Mouse (Mus musculus): ENCODE measurements around the gene Kirrel3. TPM values are rescaled to one million over a fixed set of nuclear protein-coding genes. Genes with fewer than 3 reads are reported as not detected.
A peak's percentile ranks its signal among the peaks of the same experiment; 100 is the strongest.

The Kirrel3 gene
- polyA plus RNA-seq, 1 experiment from 2014 or later: 16.1 TPM

DNA sequence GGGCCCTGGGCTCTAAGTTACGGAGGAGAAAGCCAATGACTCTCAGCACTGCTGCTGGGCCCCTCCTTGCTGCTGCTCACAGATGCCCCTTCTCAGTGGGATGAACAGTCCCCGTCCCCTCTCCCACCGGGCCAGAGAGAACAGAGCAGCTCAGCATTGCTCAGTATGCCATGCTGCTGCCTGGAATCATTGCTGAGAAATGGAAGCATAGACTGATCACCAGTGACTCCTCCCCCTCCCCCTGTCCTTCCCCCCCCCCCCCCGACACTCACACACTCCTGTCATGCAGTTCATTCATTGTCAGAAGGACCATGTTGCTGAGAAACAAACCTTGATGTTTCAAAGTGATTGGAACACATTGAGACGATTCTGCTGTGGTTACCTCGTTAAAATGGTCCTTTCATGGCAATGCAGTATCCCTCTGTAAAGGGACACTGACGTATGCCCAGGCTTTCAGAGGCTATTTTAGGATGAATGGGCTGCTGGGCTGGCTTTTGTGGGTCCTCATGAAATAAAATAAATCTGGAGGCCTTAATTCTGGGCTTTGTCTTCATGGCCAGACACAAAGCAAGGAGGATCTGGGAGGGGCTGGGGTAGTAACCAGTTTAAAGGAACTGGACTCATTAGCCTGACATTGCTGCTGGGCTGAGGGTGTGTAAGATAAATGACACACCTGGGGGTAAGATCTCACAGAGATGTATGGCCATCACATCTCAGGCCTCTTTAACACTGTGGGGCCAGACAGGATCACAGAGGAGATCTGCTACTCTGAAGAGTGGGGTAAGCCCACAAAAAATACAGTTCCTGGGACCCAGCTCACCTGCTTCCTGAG is 281.3 kb downstream of the Kirrel3 start:
- Histone ChIP-seq H3K4me3 (no peak overlapping the region), H3K9me3 (replicated peaks) (peaks cover 11% of the 10 kb centered on the region), H3K27me3 (no peaks in the 10 kb centered on the region), H3K4me1 (peaks cover 7% of the 10 kb centered on the region), H3K27ac (no peak overlapping the region), H3K4me2 (replicated peaks) (no peak overlapping the region), H3K36me3 (no peaks in the 10 kb centered on the region), H3K9ac (no peak overlapping the region)
- ATAC-seq (ENCODE audit: low FRiP score): no peak
- WGBS: 37% methylated on average over 7 of the region's 7 CpGs

DNA sequence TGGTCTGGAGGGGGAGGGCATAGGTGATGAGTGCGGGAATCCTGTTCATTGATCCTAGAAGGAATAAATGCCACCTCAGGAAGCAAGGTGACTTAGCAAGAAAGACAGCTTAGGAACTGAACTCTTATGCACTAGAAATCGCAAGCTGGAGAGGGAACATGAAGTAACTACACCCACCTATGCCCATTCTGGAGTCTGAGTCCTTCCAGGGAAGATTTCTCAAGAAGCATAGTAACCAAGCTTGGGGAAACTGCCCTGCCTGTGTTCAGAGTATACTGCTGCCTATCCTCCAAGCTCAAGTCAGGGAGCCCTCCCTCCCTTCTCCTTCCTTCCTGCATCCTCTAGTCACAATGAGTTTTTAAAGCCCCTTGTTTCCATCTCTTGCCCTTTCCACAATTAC is 283.3 kb downstream of the Kirrel3 start:
- 84% methylated on average over 2 of the region's 2 CpGs for WGBS
- Histone ChIP-seq H3K4me2 (replicated peaks) (no peak overlapping the region), H3K9me3 (replicated peaks) (peaks cover 11% of the 10 kb centered on the region), H3K27me3 (no peaks in the 10 kb centered on the region), H3K27ac (no peak overlapping the region), H3K36me3 (no peaks in the 10 kb centered on the region), H3K4me1 (peaks cover 7% of the 10 kb centered on the region), H3K9ac (no peak overlapping the region), H3K4me3 (no peak overlapping the region)
- ATAC-seq (ENCODE audit: low FRiP score): no peak

GRCm38 (mm10) chr9:34770951-34771350 is 285.3 kb downstream of the Kirrel3 start:
- Histone ChIP-seq H3K4me2 (replicated peaks) (no peak overlapping the region), H3K27ac (no peak overlapping the region), H3K9ac (no peak overlapping the region), H3K36me3 (no peaks in the 10 kb centered on the region), H3K4me3 (no peak overlapping the region), H3K4me1 (peaks cover 7% of the 10 kb centered on the region), H3K27me3 (no peaks in the 10 kb centered on the region), H3K9me3 (replicated peaks) (peaks cover 11% of the 10 kb centered on the region)
- no peak for ATAC-seq (ENCODE audit: low FRiP score)
- WGBS: 98% methylated on average over 4 of the region's 4 CpGs

- Histone ChIP-seq H3K27ac (no peak overlapping the region), H3K4me2 (replicated peaks) (no peak overlapping the region), H3K9me3 (replicated peaks) (peaks cover 11% of the 10 kb centered on the region), H3K4me1 (peaks cover 7% of the 10 kb centered on the region), H3K9ac (no peak overlapping the region), H3K27me3 (no peaks in the 10 kb centered on the region), H3K36me3 (no peaks in the 10 kb centered on the region), H3K4me3 (no peak overlapping the region)
- ATAC-seq (ENCODE audit: low FRiP score): no peak
Observed at GRCm38 (mm10) chr9:34771401-34771800, 285.7 kb downstream of the Kirrel3 start.

DNA sequence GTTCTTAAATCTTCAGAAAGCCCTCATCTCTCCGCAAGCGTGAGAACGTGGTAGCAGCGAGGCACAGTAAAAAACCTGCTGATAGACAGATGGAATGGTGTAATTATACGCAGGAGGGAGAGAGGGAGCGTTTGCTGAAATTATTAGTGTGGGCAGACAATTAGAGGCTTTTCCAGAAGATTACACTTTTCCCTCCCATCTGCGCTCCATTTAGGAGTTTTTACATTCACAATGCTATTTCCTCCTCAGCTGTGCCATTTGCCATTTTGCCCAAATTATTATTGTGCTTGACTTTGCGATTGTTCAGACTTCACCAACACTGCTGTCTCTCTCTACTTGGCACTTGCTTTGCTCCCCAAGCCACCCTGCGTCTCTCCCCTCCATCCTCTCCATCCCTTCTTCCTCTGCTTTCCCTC is 286.3 kb downstream of the Kirrel3 start:
- Histone ChIP-seq H3K4me3 (no peak overlapping the region), H3K27ac (no peak overlapping the region), H3K4me1 (0 out of 2 replicates have a peak, but pooled peaks cover 2% of the 10 kb centered on the region), H3K9me3 (replicated peaks) (peaks cover 11% of the 10 kb centered on the region), H3K27me3 (no peaks in the 10 kb centered on the region), H3K4me2 (replicated peaks) (no peak overlapping the region), H3K36me3 (no peaks in the 10 kb centered on the region), H3K9ac (no peak overlapping the region)
- WGBS: 94% methylated on average over 9 of the region's 9 CpGs
- no peak for ATAC-seq (ENCODE audit: low FRiP score)

- Histone ChIP-seq H3K4me3 (no peak overlapping the region), H3K27me3 (no peaks in the 10 kb centered on the region), H3K27ac (no peak overlapping the region), H3K9me3 (replicated peaks) (no peaks in the 10 kb centered on the region), H3K4me2 (replicated peaks) (no peak overlapping the region), H3K36me3 (no peaks in the 10 kb centered on the region), H3K9ac (no peak overlapping the region), H3K4me1 (no peaks in the 10 kb centered on the region)
- 83% methylated on average over 3 of the region's 3 CpGs for WGBS
- no peak for ATAC-seq (ENCODE audit: low FRiP score)
Observed at GRCm38 (mm10) chr9:34781356-34781755, 295.7 kb downstream of the Kirrel3 start.

GRCm38 (mm10) chr9:34787915-34788314 is 302.2 kb downstream of the Kirrel3 start:
- Histone ChIP-seq H3K9ac (no peak overlapping the region), H3K9me3 (replicated peaks) (no peaks in the 10 kb centered on the region), H3K27ac (no peak overlapping the region), H3K4me3 (no peak overlapping the region), H3K27me3 (no peaks in the 10 kb centered on the region), H3K4me2 (replicated peaks) (no peak overlapping the region), H3K4me1 (peaks cover 5% of the 10 kb centered on the region; the same call in 1 of the 2 replicates), H3K36me3 (no peaks in the 10 kb centered on the region)
- no peak for ATAC-seq (ENCODE audit: low FRiP score)
- 66% methylated on average over 3 of the region's 3 CpGs for WGBS

DNA sequence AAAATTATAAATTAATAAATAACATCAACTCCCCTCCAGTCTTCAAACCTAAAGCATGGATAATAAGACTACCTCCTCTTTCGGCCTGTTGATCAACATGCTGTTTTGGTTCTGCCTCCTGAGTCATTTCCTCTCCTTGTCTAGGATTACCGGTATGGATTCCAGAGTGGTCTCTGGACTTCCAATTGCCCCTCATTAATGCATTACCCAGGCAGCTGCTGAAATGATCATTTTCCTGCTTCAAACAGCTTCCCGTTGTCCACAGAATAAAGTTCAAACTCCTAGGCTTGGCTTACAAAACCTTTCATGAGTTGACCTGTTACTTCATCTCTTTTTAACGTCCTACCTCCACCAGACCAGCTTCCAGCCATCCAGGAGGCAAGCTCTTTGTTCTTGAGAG is 309.5 kb downstream of the Kirrel3 start:
- H3K9ac ChIP-seq: no peak overlapping the region
- no peak overlapping the region for H3K4me3 ChIP-seq
- no peak for ATAC-seq (ENCODE audit: low FRiP score)
- no peak overlapping the region for H3K4me2 ChIP-seq (replicated peaks)
- H3K4me1 ChIP-seq: peaks cover 10% of the 10 kb centered on the region; the same call in 1 of the 2 replicates
- no peak overlapping the region for H3K27ac ChIP-seq
- WGBS: 41% methylated on average over 4 of the region's 4 CpGs
- H3K27me3 ChIP-seq: no peaks in the 10 kb centered on the region
- H3K9me3 ChIP-seq (replicated peaks): no peaks in the 10 kb centered on the region
- no peaks in the 10 kb centered on the region for H3K36me3 ChIP-seq

DNA sequence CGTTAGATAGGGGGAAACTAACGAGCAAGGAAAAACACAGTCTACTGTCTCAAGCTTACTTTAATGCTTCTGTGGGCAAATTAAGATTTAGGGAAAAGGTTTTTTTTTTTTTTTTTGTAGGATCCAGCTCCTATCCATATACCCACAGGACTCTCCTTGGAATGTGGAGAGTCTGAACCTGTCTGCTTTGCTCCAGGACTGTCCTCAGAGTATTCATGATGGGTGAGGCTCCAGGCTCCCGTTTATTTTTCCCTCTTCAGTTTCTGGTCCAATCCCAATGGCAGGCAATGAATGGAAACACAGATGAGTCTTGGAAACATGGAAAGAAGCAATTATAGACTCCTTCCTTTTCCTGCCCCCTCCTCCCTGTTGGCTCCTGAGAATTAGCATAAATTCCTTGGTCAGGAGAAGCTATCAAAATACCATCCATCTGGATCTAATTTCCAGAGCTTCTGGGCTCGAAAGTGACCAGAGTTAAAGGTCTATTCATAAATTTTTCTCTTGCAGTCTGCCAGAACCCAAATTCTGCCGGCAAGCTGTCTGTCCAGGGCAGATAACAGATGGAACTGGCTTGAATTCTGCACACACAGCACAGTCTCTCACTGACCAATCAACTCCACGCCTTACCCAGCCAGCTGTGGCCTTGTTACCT is 312.1 kb downstream of the Kirrel3 start:
- no peak for ATAC-seq (ENCODE audit: low FRiP score)
- H3K27ac ChIP-seq: no peak overlapping the region
- WGBS: 59% methylated on average over 6 of the region's 6 CpGs

GRCm38 (mm10) chr9:34801662-34802061 is 316.0 kb downstream of the Kirrel3 start:
- WGBS: 84% methylated on average over 6 of the region's 6 CpGs
- H3K9me3 ChIP-seq (replicated peaks): no peaks in the 10 kb centered on the region
- no peak overlapping the region for H3K9ac ChIP-seq
- no peaks in the 10 kb centered on the region for H3K36me3 ChIP-seq
- no peak overlapping the region for H3K4me2 ChIP-seq (replicated peaks)
- H3K4me1 ChIP-seq: no peaks in the 10 kb centered on the region
- no peaks in the 10 kb centered on the region for H3K27me3 ChIP-seq
- no peak overlapping the region for H3K4me3 ChIP-seq
- ATAC-seq (ENCODE audit: low FRiP score): no peak
- no peak overlapping the region for H3K27ac ChIP-seq

More for the DNA sequence above, 312.1 kb downstream of the Kirrel3 start:
- no peak overlapping the region for H3K4me3 ChIP-seq
- peaks cover 4% of the 10 kb centered on the region; the same call in 1 of the 2 replicates for H3K4me1 ChIP-seq
- H3K9me3 ChIP-seq (replicated peaks): no peaks in the 10 kb centered on the region
- H3K9ac ChIP-seq: no peak overlapping the region
- no peaks in the 10 kb centered on the region for H3K27me3 ChIP-seq
- no peak overlapping the region for H3K4me2 ChIP-seq (replicated peaks)
- no peaks in the 10 kb centered on the region for H3K36me3 ChIP-seq

DNA sequence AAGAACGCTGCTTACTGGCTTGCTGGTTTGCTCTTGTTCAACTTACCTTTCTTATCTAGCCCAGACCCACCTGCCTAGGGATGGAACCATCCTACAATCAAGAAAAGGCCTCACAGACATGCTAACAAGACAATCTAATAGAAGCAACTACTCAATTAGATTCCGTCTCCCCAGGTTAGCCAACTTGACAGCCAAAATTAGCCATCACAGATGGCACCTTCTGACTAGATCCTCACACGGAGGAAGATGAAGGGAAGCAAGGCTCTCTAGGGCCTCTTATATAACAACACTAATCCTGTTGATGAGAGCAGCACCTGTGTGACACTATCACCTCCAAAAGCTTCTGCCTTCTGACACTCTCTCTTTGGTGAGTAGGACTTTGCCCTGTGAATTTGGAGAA is 321.2 kb downstream of the Kirrel3 start:
- Histone ChIP-seq H3K27ac (no peak overlapping the region), H3K4me2 (replicated peaks) (no peak overlapping the region), H3K36me3 (no peaks in the 10 kb centered on the region), H3K4me3 (no peak overlapping the region), H3K27me3 (no peaks in the 10 kb centered on the region), H3K4me1 (peaks cover 4% of the 10 kb centered on the region; the same call in 1 of the 2 replicates), H3K9me3 (replicated peaks) (no peaks in the 10 kb centered on the region), H3K9ac (no peak overlapping the region)
- 90% methylated on average over 3 of the region's 3 CpGs for WGBS
- ATAC-seq (ENCODE audit: low FRiP score): no peak

DNA sequence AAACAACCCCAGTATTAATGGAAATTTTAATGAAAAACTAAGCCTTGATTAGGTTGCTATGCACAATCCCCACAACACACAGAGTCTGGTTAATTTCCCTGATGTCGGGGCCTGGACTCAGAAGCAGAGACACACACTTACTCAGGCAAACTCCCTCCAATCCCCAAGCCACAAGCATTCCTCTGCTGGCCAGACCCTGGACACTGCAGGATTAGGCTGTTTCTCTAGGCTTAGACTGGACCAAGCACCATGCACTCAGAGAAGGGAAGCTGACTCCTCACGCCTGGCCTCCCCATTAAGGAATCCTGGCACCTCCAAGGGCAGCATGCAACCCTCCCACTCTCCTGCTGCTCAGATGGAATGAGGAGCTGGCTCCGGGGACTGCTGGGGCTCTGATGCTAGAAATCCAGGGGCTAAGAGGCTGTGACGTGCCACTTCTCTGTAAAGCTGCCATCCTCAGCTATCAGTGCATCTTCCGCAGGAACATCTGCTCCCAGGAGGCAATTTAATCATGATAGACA is 324.4 kb downstream of the Kirrel3 start:
- WGBS: 56% methylated on average over 5 of the region's 5 CpGs
- Histone ChIP-seq H3K9me3 (replicated peaks) (no peaks in the 10 kb centered on the region), H3K4me2 (replicated peaks) (no peak overlapping the region), H3K4me3 (no peak overlapping the region), H3K9ac (no peak overlapping the region), H3K27ac (0 out of 2 replicates have a peak overlapping the region, but pooled peaks have one; percentile 35), H3K36me3 (no peaks in the 10 kb centered on the region), H3K4me1 (peaks cover 4% of the 10 kb centered on the region; the same call in 1 of the 2 replicates), H3K27me3 (no peaks in the 10 kb centered on the region)
- ATAC-seq (ENCODE audit: low FRiP score): 0 out of 2 replicates have a peak, but pooled peaks have one; percentile 35
